In genomic region chr12:101815796-101816195, GRCm38 (mm10) we compare ENCODE assay signal across 21 mouse cellular contexts.
"Had no signal": no experiment of that assay in that cellular context is flagged by ENCODE, and none has a peak within 500 bp of the region (broad histone marks: within the 10 kb centered on the region; RNA-seq: fewer than 3 reads in every experiment).

No protein-coding gene starts in this region.

- H3K4me2 ChIP-seq: kidney, embryonic 15.5 days; liver, embryonic 13.5 days; midbrain, embryonic 12.5 days; midbrain, embryonic 15.5 days; neural tube, embryonic 12.5 days; neural tube, embryonic 15.5 days had no signal

- H3K27ac ChIP-seq: kidney, embryonic 15.5 days; layer of hippocampus, adult 2 months; limb, embryonic 10.5 days; limb, embryonic 13.5 days; liver, embryonic 13.5 days; macrophage; midbrain, embryonic 12.5 days; midbrain, embryonic 15.5 days; neural tube, embryonic 12.5 days; neural tube, embryonic 15.5 days; stomach, embryonic 15.5 days had no signal

- H3K9me3 ChIP-seq: kidney, embryonic 15.5 days; limb, embryonic 10.5 days; limb, embryonic 13.5 days; liver, embryonic 13.5 days; midbrain, embryonic 12.5 days; midbrain, embryonic 15.5 days; neural tube, embryonic 12.5 days; neural tube, embryonic 15.5 days; stomach, embryonic 15.5 days had no signal

- H3K27me3 ChIP-seq: stomach, embryonic 15.5 days had no signal

- H3K36me3 ChIP-seq: kidney, embryonic 15.5 days; limb, embryonic 10.5 days; limb, embryonic 13.5 days; liver, embryonic 13.5 days; midbrain, embryonic 12.5 days; midbrain, embryonic 15.5 days; neural tube, embryonic 12.5 days; neural tube, embryonic 15.5 days; stomach, embryonic 15.5 days had no signal

- H3K4me3 ChIP-seq: kidney, embryonic 15.5 days; layer of hippocampus, adult 2 months; limb, embryonic 10.5 days; liver, embryonic 13.5 days; midbrain, embryonic 12.5 days; midbrain, embryonic 15.5 days; neural tube, embryonic 12.5 days; neural tube, embryonic 15.5 days; stomach, embryonic 15.5 days had no signal

- H3K9ac ChIP-seq: kidney, embryonic 15.5 days; limb, embryonic 13.5 days; liver, embryonic 13.5 days; lung, embryonic 14.5 days; midbrain, embryonic 12.5 days; midbrain, embryonic 15.5 days; neural tube, embryonic 12.5 days; neural tube, embryonic 15.5 days; stomach, embryonic 15.5 days had no signal

- ATAC-seq: lung, postnatal 0 days; midbrain, embryonic 15.5 days had no signal

- DNase-seq: kidney, adult 18-20 months; kidney, postnatal 10 days; layer of hippocampus, adult 9-11 months; liver; liver, embryonic 13.5 days; lung, embryonic 14.5 days; right cerebral cortex, adult 18-20 months; right cerebral cortex, postnatal 25 days; spleen, adult 18-20 months; thymus, postnatal 25 days had no signal
